Mouse (Mus musculus) brain, embryonic 14.5 days (tissue): ENCODE data around the gene Zfp385a.

Experiments
- CTCF ChIP-seq: fragments of 200-500 bp; IDR thresholded peaks from 2 replicates; pipeline ENCODE4 v1.5.1; 2012; ENCODE audit warnings: inconsistent platforms, mild to moderate bottlenecking, moderate library complexity, borderline replicate concordance; ENCODE audit not compliant: insufficient read depth, insufficient read length; ENCODE audit errors: extremely low read depth
- POLR2A ChIP-seq: fragments of 200-500 bp; IDR thresholded peaks from 2 replicates; pipeline ENCODE4 v1.6.1; 2012; ENCODE audit warnings: mild to moderate bottlenecking, inconsistent platforms, borderline replicate concordance; ENCODE audit not compliant: poor library complexity, insufficient read depth, insufficient read length, severe bottlenecking; ENCODE audit errors: extremely low read depth

- TF ChIP-seq CTCF (no peak), POLR2A (no peak)
These were observed 37.0 kb upstream of the Zfp385a start for GRCm38 (mm10) chr15:103376837-103377269.
